Mouse (Mus musculus) thymus, adult 2 months (tissue): ENCODE results near the gene Creld2. TPM values are rescaled to one million over a fixed set of nuclear protein-coding genes. Genes with fewer than 3 reads are reported as not detected.

Experiments
- DNase-seq: peaks from one replicate; pipeline ENCODE4 v3.0.0; 2021
- H3K27ac ChIP-seq: fragments of 200-500 bp; 2 replicates; pipeline ENCODE4 v1.5.1; 2012; ENCODE audit warnings: low read length, control low read depth; ENCODE audit not compliant: control insufficient read depth, insufficient read depth
- H3K27me3 ChIP-seq: fragments of 200-500 bp; 2 replicates; pipeline ENCODE4 v1.6.1; 2012; ENCODE audit warnings: mild to moderate bottlenecking, low read length, moderate library complexity, mixed read lengths; ENCODE audit not compliant: control insufficient read depth, insufficient read depth
- H3K36me3 ChIP-seq: fragments of 200-500 bp; 2 replicates; pipeline ENCODE4 v1.6.1; 2012; ENCODE audit warnings: mild to moderate bottlenecking, low read length, moderate library complexity; ENCODE audit not compliant: control insufficient read depth, insufficient read depth
- H3K4me1 ChIP-seq: fragments of 200-500 bp; replicated peaks from 2 replicates; pipeline ENCODE4 v1.6.1; 2012; ENCODE audit warnings: low read length; ENCODE audit not compliant: control insufficient read depth, insufficient read depth
- H3K4me3 ChIP-seq: fragments of 200-500 bp; 2 replicates; pipeline ENCODE4 v1.5.1; 2012; ENCODE audit warnings: mild to moderate bottlenecking, low read length, control low read depth, moderate library complexity; ENCODE audit not compliant: control insufficient read depth, insufficient read depth
- CTCF ChIP-seq: fragments of 200-500 bp; IDR thresholded peaks from 2 replicates; pipeline ENCODE4 v1.5.1; 2012; ENCODE audit warnings: mild to moderate bottlenecking, control low read depth, low read length, moderate library complexity, borderline replicate concordance; ENCODE audit not compliant: control insufficient read depth, poor library complexity, insufficient read depth; ENCODE audit errors: extremely low read depth
- POLR2A ChIP-seq: fragments of 200-500 bp; IDR thresholded peaks from 2 replicates; pipeline ENCODE4 v1.6.1; 2012; ENCODE audit warnings: mild to moderate bottlenecking, low read length, control low read depth, moderate library complexity; ENCODE audit not compliant: control insufficient read depth, poor library complexity, insufficient read depth; ENCODE audit errors: extremely low read depth
- WGBS: fragments of 180-500 bp; shearing (Covaris S2); methylation state at CpG from one replicate; pipeline ENCODE4 v1.1.7; 2018; 5-methylcytosine and 5-hydroxymethylcytosine counted together
- polyA plus RNA-seq: library from polyadenylated mRNA; depleted of rRNA; stranded (reverse); fragments of >200 nt; gene quantifications from 2 replicates; pipeline ENCODE4 v1.2.3, GENCODE M21; 2012

The Creld2 gene
- polyA plus RNA-seq, 1 experiment, result 45.1 TPM

- no peak for DNase-seq
- H3K4me1 ChIP-seq, result peaks cover 2% of the 10 kb centered on the region; the same call in 1 of the 2 replicates
- 82% methylated on average over 5 of the region's 5 CpGs for WGBS
- H3K36me3 ChIP-seq, result no peaks in the 10 kb centered on the region
- no peak overlapping the region for H3K27ac ChIP-seq
- TF ChIP-seq CTCF (no peak), POLR2A (no peak)
- no peaks in the 10 kb centered on the region for H3K27me3 ChIP-seq
- no peak overlapping the region for H3K4me3 ChIP-seq
These were observed 37.2 kb downstream of the Creld2 start for GRCm38 (mm10) chr15:88856613-88857012.

- Histone ChIP-seq H3K27me3 (no peaks in the 10 kb centered on the region), H3K27ac (no peak overlapping the region), H3K4me1 (peaks cover 3% of the 10 kb centered on the region; the same call in 1 of the 2 replicates), H3K4me3 (no peak overlapping the region), H3K36me3 (no peaks in the 10 kb centered on the region)
- no peak for DNase-seq
- TF ChIP-seq CTCF (no peak), POLR2A (no peak)
- 94% methylated on average over 7 of the region's 7 CpGs for WGBS
These were observed 37.9 kb downstream of the Creld2 start for GRCm38 (mm10) chr15:88857361-88857760.

- H3K27me3 ChIP-seq, result no peaks in the 10 kb centered on the region
- H3K36me3 ChIP-seq, result no peaks in the 10 kb centered on the region
- H3K4me3 ChIP-seq, result no peak overlapping the region
- H3K4me1 ChIP-seq, result peaks cover 6% of the 10 kb centered on the region; the same call in 1 of the 2 replicates
- WGBS, result 91% methylated on average over 3 of the region's 3 CpGs
- no peak for TF ChIP-seq CTCF
- no peak for TF ChIP-seq POLR2A
- no peak for DNase-seq
- H3K27ac ChIP-seq, result no peak overlapping the region
These were observed 38.7 kb downstream of the Creld2 start for GRCm38 (mm10) chr15:88858141-88858541.

GRCm38 (mm10) chr15:88858707-88859106 is 39.3 kb downstream of the Creld2 start:
- TF ChIP-seq CTCF (no peak), POLR2A (no peak)
- no peaks in the 10 kb centered on the region for H3K27me3 ChIP-seq
- H3K27ac ChIP-seq, result no peak overlapping the region
- DNase-seq, result no peak
- no peaks in the 10 kb centered on the region for H3K36me3 ChIP-seq
- 100% methylated on average over 2 of the region's 2 CpGs for WGBS
- no peak overlapping the region for H3K4me3 ChIP-seq
- H3K4me1 ChIP-seq, result peaks cover 6% of the 10 kb centered on the region; the same call in 1 of the 2 replicates

- H3K4me1 ChIP-seq, result peaks cover 11% of the 10 kb centered on the region
- no peak overlapping the region for H3K27ac ChIP-seq
- DNase-seq, result no peak
- TF ChIP-seq CTCF (no peak), POLR2A (no peak)
- H3K27me3 ChIP-seq, result no peaks in the 10 kb centered on the region
- WGBS, result 97% methylated on average over 8 of the region's 8 CpGs
- no peak overlapping the region for H3K4me3 ChIP-seq
- no peaks in the 10 kb centered on the region; the same call in 1 of the 2 replicates for H3K36me3 ChIP-seq
These were observed 39.9 kb downstream of the Creld2 start for GRCm38 (mm10) chr15:88859206-88859970.

- no peak overlapping the region for H3K4me3 ChIP-seq
- no peak overlapping the region for H3K27ac ChIP-seq
- WGBS, result 97% methylated on average over 3 of the region's 3 CpGs
- no peaks in the 10 kb centered on the region for H3K27me3 ChIP-seq
- TF ChIP-seq POLR2A (no peak), CTCF (no peak)
- no peak for DNase-seq
- H3K36me3 ChIP-seq, result peaks cover 8% of the 10 kb centered on the region; the same call in 1 of the 2 replicates
- H3K4me1 ChIP-seq, result peaks cover 11% of the 10 kb centered on the region
These were observed 41.3 kb downstream of the Creld2 start for GRCm38 (mm10) chr15:88860781-88861180.
